Mouse (Mus musculus) cerebral cortex, adult 2 months (tissue): ENCODE measurements around the gene Atg101.

Experiments
- WGBS: fragments of 180-500 bp; shearing (Covaris S2); methylation state at CpG from one replicate; pipeline ENCODE4 v1.1.7; 2018; 5-methylcytosine and 5-hydroxymethylcytosine counted together

Atg101 gene

DNA sequence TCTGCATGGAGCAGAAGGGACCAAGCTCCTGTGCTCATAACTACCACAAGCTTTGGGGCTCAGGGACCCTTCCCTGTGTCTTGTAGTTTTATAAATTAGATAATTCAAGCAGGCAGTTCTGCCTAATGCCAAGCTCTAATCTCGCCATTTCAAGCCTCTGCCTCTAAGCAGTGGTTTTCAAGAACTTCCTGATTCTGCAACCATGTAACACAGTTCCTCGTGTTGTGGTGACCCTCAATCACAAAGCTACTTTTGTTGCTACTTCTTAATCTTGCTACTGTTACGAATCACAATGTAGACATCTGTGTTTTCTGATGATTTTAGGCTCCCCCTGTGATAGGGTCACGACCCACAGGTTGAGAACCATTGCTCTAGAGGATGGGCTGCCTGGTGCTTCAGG is 49.6 kb downstream of the Atg101 start:
- 75% methylated on average over 4 of the region's 4 CpGs for WGBS

DNA sequence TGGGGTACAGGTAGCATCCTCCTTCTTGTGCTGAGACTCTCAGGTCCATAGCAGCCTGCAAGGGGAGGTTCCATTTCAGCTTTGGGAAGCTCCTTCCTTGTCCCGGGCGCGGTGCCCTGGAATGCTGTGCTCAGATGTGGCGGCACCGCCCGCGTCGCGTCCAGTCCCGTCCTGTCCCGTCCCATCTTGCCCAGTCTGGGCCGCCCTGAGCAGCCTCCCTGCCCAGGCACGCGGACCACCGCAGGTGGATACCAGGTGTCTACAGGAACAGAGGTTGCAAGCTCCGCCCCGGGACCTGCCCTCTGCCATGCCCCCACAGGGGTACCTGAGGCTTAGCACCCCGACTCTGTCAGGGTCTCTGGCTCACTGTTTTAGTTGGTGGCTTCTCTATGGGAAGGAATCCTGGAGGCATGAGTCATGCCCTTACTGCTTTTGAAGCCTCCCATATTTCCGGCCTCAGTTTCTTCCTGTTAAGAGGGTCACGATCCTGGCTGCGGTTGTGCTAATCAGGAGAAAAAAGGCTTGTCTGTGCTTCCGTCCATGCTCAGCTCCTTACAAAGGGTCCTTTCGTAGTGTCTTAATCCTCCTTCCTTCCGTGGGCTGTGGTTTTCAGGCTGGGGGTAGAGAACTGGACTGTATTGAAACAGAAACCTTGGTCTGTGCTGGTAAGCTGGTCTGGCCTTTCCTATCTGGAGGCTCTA is 52.6 kb downstream of the Atg101 start:
- WGBS: 51% methylated on average over 24 of the region's 24 CpGs

DNA sequence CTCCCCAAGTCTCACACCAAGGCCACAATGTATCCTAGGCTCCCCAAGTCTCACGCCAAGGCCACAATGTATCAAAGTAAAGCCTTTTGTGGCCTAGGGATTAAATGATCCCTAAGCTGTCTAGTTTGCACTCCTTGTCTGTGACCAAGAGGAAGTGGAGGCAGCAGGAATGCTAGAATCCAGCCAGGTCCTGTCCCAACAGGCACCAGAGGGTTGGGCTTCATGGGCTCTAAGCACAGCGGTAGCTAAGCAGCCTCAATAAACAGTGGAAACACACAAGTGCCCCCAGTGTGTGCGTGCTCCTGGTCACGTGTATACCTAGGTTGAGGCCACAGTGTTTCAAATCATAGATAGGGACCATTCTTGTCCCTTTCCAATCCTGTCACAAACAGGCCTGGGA is 54.3 kb downstream of the Atg101 start:
- WGBS: 87% methylated on average over 4 of the region's 4 CpGs

DNA sequence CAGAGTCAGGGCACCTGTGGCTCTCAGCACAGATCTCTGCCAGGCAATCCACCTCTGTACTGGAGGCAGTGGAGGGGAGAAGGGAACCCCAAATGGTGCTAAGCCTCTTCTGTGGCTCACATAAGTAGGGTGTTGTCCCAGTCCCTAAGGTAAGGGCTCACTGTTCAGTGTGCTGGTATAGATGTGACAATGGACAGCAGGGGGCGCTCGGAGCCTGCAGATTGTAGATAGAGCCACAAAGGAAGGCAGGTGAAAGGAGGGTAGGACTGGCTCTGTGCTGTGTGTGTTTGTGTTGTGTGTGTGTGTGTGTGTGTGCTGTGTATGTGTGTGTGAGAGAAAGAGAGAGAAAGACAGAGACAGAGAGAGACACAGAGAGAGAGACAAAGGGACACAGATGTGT is 55.5 kb downstream of the Atg101 start:
- 0% methylated on average over 2 of the region's 2 CpGs for WGBS
